Mouse (Mus musculus) small intestine, adult 2 months (tissue): ENCODE data around the gene Ephx1.

Experiments used
- CTCF ChIP-seq: fragments of 200-500 bp; IDR thresholded peaks from 2 replicates; pipeline ENCODE4 v1.5.1; 2012; ENCODE audit warnings: low read depth, mild to moderate bottlenecking, control low read depth, inconsistent platforms, low read length, moderate library complexity, mixed read lengths; ENCODE audit not compliant: insufficient replicate concordance, insufficient read length; ENCODE audit errors: extremely low read depth
- POLR2A ChIP-seq: fragments of 200-500 bp; IDR thresholded peaks from 2 replicates; pipeline ENCODE4 v1.6.1; 2012; ENCODE audit warnings: low read depth, mild to moderate bottlenecking, control low read depth, inconsistent platforms, low read length, moderate library complexity

- TF ChIP-seq CTCF (no peak), POLR2A (no peak)
These were observed 11.6 kb downstream of the Ephx1 start for GRCm38 (mm10) chr1:181009011-181009590.
